Mouse (Mus musculus): Measurements from ENCODE around the gene Sla2.
"Not testable (repeated sequence)": the region's sequence is repeated elsewhere in the genome, so short reads cannot be mapped to it uniquely, and the experiment has no call there.

DNA sequence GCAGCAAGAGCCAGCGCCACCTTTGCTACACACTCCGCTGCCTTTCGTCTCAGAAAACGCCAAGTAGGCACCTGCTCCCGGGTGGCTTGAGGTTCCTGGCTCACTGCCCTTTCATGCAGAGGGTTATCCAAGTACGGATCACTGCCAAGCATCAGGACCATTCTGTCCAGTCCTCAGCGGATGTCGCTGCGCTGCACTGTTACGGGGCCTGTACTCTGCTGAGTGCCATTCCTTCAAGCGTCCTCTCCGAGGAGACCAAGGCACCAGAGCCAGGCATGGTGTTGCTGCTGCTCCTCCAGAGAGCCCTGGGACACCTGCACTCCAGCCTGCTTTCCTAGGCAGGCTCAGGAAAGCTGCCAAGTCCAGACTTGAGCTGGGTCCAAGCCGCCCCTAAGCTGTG is 33.4 kb downstream of the Sla2 start:
- not testable (repeated sequence) for TF ChIP-seq MAFK (IDR thresholded peaks at IDR 0.05; ENCODE audit: insufficient replicate concordance, low read length); CTCF (conservative IDR thresholded peaks at IDR 0.05 in 1 of 2, IDR thresholded peaks at IDR 0.05 in 1 of 2; ENCODE audit: low read depth in 2 of 2, low read length in 2 of 2); EP300 (IDR thresholded peaks at IDR 0.05; ENCODE audit: low read length); KAT2A (IDR thresholded peaks at IDR 0.05; ENCODE audit: insufficient replicate concordance, low read length); USF1 (IDR thresholded peaks at IDR 0.05; ENCODE audit: low read depth, low read length); POLR2A (IDR thresholded peaks at IDR 0.05; ENCODE audit: low read depth, low read length); MAX (IDR thresholded peaks at IDR 0.05; ENCODE audit: low read length); ETS1 (conservative IDR thresholded peaks at IDR 0.05; ENCODE audit: low read depth, low read length); ZC3H11A (IDR thresholded peaks at IDR 0.05; ENCODE audit: low read depth, low read length); CHD2 (IDR thresholded peaks at IDR 0.05; ENCODE audit: low read length); E2F4 (IDR thresholded peaks at IDR 0.05; ENCODE audit: insufficient replicate concordance, low read depth, low read length)
